Mouse (Mus musculus): ENCODE data around the gene Fry.

DNA sequence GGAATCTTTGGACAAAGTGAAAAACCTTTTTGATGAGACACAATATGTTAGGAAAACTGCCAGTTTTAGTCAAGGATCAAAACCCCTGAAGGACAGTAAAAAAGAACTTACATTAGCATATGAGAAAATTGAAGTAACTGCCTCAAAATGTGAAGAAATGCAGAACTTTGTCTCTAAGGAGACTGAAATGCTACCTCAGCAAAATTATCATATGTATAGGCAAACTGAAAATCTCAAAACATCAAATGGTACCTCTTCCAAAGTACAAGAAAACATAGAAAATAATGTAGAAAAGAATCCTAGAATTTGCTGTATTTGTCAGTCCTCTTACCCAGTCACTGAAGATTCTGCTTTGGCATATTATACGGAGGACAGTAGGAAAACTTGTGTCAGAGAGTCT is 422.9 kb downstream of the Fry start:
- no peak for TF ChIP-seq CTCF (IDR thresholded peaks at IDR 0.05; ENCODE audit: extremely low read depth, insufficient read length, insufficient replicate concordance, low read depth, low read length)
- no peak for TF ChIP-seq POLR2A (IDR thresholded peaks at IDR 0.05; ENCODE audit: low read depth, low read length)
